Mouse (Mus musculus) lung, postnatal 0 days (tissue): ENCODE measurements around the gene Bcl2a1a. TPM values are rescaled to one million over a fixed set of nuclear protein-coding genes. Genes with fewer than 3 reads are reported as not detected.
"Not testable (repeated sequence)": the region's sequence is repeated elsewhere in the genome, so short reads cannot be mapped to it uniquely, and the experiment has no call there.

Experiments
- ATAC-seq: fragments of 200-750 bp; cut with Nextera tagmentation; 2 replicates; pipeline ENCODE4 v1.8.0; 2017; ENCODE audit warnings: moderate library complexity
- DNase-seq: peaks from one replicate; pipeline ENCODE4 v3.0.0-alpha.2; 2016; ENCODE audit warnings: low spot score
- H3K27ac ChIP-seq: fragments of 300-500 bp; sonication (generic); 2 replicates; pipeline ENCODE4 v1.5.1; 2014; ENCODE audit warnings: antibody characterized with exemption, mild to moderate bottlenecking, low read length, mixed read lengths
- H3K27me3 ChIP-seq: fragments of 300-500 bp; sonication (generic); replicated peaks from 2 replicates; pipeline ENCODE4 v1.6.1; 2014; ENCODE audit warnings: low read length, mixed read lengths; ENCODE audit not compliant: insufficient read depth
- H3K36me3 ChIP-seq: fragments of 300-500 bp; sonication (generic); 2 replicates; pipeline ENCODE4 v1.6.1; 2014; ENCODE audit warnings: low read length, mixed read lengths; ENCODE audit not compliant: insufficient read depth
- H3K4me1 ChIP-seq: fragments of 300-500 bp; sonication (generic); 2 replicates; pipeline ENCODE4 v1.6.1; 2014; ENCODE audit warnings: antibody characterized with exemption, low read depth, low read length, mixed read lengths; ENCODE audit not compliant: insufficient read depth
- H3K4me2 ChIP-seq: fragments of 300-500 bp; sonication (generic); replicated peaks from 2 replicates; pipeline ENCODE4 v1.6.1; 2014; ENCODE audit warnings: low read depth, mild to moderate bottlenecking, low read length, moderate library complexity, mixed read lengths
- H3K4me3 ChIP-seq: fragments of 300-500 bp; sonication (generic); 2 replicates; pipeline ENCODE4 v1.5.1; 2014; ENCODE audit warnings: low read depth, low read length
- H3K9ac ChIP-seq: fragments of 300-500 bp; sonication (generic); replicated peaks from 2 replicates; pipeline ENCODE4 v1.6.1; 2014; ENCODE audit warnings: low read depth, mild to moderate bottlenecking
- H3K9me3 ChIP-seq: fragments of 300-500 bp; sonication (generic); 2 replicates; pipeline ENCODE4 v1.6.1; 2016; ENCODE audit warnings: low read length, mixed read lengths
- CTCF ChIP-seq: IDR thresholded peaks from 2 replicates; pipeline ENCODE4 v1.5.1; 2016; ENCODE audit warnings: antibody characterized with exemption, mild to moderate bottlenecking
- WGBS: fragments of 180-500 bp; shearing (Covaris S2); extraction: QIAGEN DNeasy Blood & Tissue Kit; methylation state at CpG from one replicate; pipeline ENCODE4 v1.1.7; 2014; 5-methylcytosine and 5-hydroxymethylcytosine counted together
- polyA plus RNA-seq: library from polyadenylated mRNA; unstranded; fragments of >200 nt; fragmentation: Nextera tagmentation; extraction: Ambion mirVana; gene quantifications from 2 replicates; pipeline ENCODE4 v1.2.1, GENCODE M21; 2015

The Bcl2a1a gene
- polyA plus RNA-seq = 19.3 and 22.9 TPM in 2 replicates

DNA sequence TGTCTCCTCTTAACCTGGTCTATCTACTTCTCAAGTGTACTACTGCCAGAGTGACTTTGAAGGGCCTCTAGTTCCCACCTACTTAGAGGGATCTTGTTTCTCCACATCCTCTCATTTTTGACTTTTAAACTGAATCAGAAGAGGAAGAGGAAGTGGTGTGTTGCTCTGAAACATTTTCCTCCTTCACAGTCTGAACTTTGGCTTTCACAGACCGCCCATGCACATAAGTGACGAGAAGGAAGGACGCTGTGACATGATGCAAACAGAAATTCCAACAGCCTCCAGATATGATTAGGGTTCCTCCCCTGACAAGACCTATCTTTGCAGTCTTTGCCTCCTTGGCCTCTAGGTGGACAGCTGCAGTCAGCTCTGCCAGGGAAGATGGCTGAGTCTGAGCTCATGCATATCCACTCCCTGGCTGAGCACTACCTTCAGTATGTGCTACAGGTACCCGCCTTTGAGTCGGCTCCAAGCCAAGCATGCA is at the start of gene Bcl2a1a:
Gene Bcl2a1a, plus strand, starts transcription at position 231 of the 484 bp plus-strand sequence.
- not testable (repeated sequence) for H3K4me2 ChIP-seq, H3K4me1 ChIP-seq, H3K27ac ChIP-seq, H3K4me3 ChIP-seq, H3K36me3 ChIP-seq, H3K9ac ChIP-seq, H3K9me3 ChIP-seq, H3K27me3 ChIP-seq
- WGBS = 40% methylated on average over 5 of the region's 5 CpGs
- DNase-seq (peak; percentile 4), ATAC-seq (peak; percentile 72)

DNA sequence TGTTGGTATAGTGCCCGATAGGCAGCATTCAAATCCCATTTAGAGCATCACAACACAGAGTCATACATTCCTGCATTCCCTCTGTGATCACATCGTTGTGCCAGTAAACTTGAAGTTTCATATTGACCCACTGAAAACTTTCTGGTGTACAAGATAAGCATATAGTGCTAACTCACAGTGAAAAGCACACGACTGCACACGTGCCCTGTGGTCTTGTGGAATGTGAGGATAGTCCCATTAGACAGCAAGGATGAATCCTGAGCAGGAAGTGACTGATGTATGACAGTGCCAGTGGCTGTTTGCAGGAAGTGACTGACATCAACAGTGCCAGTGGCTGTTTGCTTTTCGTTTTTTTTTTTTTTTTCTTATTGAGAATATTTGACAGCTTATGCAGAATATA is 40.1 kb upstream of the Bcl2a1a start:
- not testable (repeated sequence) for H3K9me3 ChIP-seq, H3K4me1 ChIP-seq, H3K27me3 ChIP-seq, DNase-seq, H3K4me3 ChIP-seq, ATAC-seq, H3K4me2 ChIP-seq, H3K27ac ChIP-seq, H3K36me3 ChIP-seq, H3K9ac ChIP-seq
- WGBS = 65% methylated on average over 4 of the region's 5 CpGs

DNA sequence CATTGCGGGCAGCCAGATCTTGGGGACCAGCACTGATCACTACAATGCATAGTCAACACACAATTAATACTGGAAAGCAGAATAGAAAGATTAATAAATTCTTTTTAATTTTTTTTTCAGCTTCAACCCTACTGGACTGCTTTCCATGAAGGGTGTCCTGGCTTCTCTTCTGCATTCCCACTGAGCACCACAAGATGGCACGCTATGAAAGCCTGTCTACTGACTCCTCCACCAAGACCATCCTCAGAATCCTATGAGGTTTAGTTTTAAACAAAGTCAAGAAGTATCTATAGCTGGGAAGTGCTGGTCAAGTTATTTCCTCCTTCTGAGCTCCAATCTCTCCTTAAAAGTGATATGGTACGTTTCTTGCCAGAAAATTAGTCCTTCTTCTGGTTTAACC is 18.4 kb upstream of the Bcl2a1a start:
- not testable (repeated sequence) for H3K4me2 ChIP-seq, H3K36me3 ChIP-seq, H3K9me3 ChIP-seq, H3K27ac ChIP-seq, H3K27me3 ChIP-seq, ATAC-seq, H3K4me3 ChIP-seq, H3K4me1 ChIP-seq, DNase-seq, H3K9ac ChIP-seq
- WGBS = 0% methylated on average over 1 of the region's 3 CpGs
- peak; percentile 47 for TF ChIP-seq CTCF

DNA sequence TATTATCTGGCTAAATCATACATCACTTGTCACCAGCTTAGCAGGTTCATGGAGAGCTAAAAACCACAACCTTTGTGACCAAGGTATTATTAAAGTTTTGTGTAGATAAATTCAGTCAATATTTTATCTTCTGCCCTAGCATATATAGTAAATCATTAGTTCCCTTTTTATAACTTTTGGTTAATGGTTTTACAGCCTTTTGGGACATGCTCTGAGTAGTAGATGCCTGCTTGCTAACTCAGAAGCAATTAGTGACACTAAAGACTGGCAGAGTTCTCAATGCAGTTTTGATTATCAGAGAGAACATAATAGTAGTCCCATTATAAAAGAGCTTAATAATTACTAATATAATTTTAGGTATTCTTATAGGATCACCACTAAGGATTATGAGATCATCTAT is 5.2 kb upstream of the Bcl2a1a start:
- not testable (repeated sequence) for H3K36me3 ChIP-seq, H3K9ac ChIP-seq, H3K9me3 ChIP-seq, DNase-seq, H3K27ac ChIP-seq, H3K4me3 ChIP-seq, H3K4me2 ChIP-seq, H3K27me3 ChIP-seq, H3K4me1 ChIP-seq, ATAC-seq

DNA sequence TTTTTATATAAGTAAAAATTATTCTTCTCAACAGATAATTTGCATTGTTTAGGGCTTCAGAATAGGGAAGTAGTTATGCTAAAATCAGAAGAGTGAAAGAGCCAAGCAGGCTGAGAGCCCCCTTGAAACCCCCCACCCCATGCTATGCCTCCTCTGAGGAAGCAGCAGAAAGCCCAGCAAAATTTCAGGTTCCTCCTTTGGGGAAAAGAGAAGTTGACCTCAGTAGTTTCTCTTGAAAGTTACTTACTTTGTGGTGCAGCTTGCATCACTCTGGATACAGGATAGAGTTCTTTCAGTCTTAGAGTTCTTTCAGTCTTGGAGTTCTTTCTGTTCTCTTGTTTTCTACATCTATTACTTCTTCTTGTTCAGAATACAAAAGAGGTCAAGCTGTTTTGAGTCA is 3.5 kb upstream of the Bcl2a1a start:
- H3K4me2 ChIP-seq, H3K4me3 ChIP-seq, H3K9me3 ChIP-seq, H3K4me1 ChIP-seq, H3K9ac ChIP-seq, H3K27me3 ChIP-seq, H3K36me3 ChIP-seq, H3K27ac ChIP-seq, ATAC-seq: not testable (repeated sequence)
- DNase-seq = peak; percentile 4

DNA sequence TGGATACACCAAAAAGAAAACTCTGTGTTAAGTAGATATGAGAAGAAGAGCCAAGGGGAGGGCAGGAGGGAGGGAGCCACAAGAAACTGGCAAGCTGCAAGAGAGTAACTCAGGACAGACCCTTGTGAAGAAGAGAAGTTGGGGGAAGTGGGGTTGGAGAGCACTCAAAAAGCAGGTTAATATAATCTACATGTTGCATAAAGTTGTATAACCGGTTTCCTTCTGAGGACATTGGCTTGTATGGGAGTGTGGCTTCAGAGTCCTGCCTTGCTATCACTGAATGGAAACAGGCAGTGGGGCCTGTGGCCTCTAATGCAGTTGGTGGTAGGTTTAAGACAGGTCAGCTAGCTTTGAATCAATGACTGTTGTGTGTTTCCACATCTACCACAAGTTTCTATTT is 1.5 kb upstream of the Bcl2a1a start:
- H3K4me2 ChIP-seq, H3K27ac ChIP-seq, H3K36me3 ChIP-seq, H3K9me3 ChIP-seq, H3K4me3 ChIP-seq, H3K9ac ChIP-seq, H3K27me3 ChIP-seq, H3K4me1 ChIP-seq: not testable (repeated sequence)
- DNase-seq (peak; percentile 13), ATAC-seq (peak; percentile 88)
- WGBS = 57% methylated on average over 1 of the region's 1 CpGs

DNA sequence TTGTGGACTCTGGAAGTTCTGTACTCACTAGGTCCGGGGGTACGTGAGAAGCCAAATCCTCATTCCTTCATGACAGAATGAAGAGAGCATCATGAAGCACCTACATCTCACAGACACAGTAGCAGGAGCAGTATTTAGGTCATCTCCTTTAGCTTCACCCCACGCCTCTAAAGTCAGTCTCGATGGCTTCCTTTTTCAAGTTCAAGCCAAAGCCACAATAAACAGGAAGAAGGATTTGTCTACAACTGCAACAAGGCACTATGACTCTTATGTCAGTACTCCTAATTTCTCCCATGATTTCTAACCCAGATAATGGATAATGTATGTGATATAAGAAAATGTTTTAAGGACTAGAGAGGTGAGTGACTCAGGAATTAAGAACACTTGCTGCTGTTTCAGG is 665 bp upstream of the Bcl2a1a start:
- not testable (repeated sequence) for H3K27me3 ChIP-seq
- 70% methylated on average over 2 of the region's 4 CpGs for WGBS

More for the DNA sequence above, 665 bp upstream of the Bcl2a1a start:
- not testable (repeated sequence) for DNase-seq, H3K9me3 ChIP-seq, H3K27ac ChIP-seq, H3K4me3 ChIP-seq, H3K36me3 ChIP-seq, H3K4me2 ChIP-seq, H3K9ac ChIP-seq, ATAC-seq, H3K4me1 ChIP-seq
